Mouse (Mus musculus) liver, embryonic 14.5 days (tissue): ENCODE data around the gene Tas2r107. TPM values are rescaled to one million over a fixed set of nuclear protein-coding genes. Genes with fewer than 3 reads are reported as not detected.

ENCODE experiments used
- ATAC-seq: fragments of 200-750 bp; cut with Nextera tagmentation; 2 replicates; pipeline ENCODE4 v1.8.0; 2017; ENCODE audit warnings: moderate number of reproducible peaks, mild to moderate bottlenecking, moderate library complexity; ENCODE audit not compliant: insufficient read depth
- DNase-seq, 3 experiments: peaks; one replicate each; pipeline ENCODE4 v3.0.0-alpha.2; 2012 to 2013; ENCODE audit warnings: low read depth in 3 of 3, low spot score in 3 of 3
- H3K27ac ChIP-seq: fragments of 300-500 bp; sonication (generic); 2 replicates; pipeline ENCODE4 v1.5.1; 2014; ENCODE audit warnings: moderate library complexity, mild to moderate bottlenecking, control low read depth, inconsistent platforms
- H3K27me3 ChIP-seq: fragments of 300-500 bp; sonication (generic); 2 replicates; pipeline ENCODE4 v1.6.1; 2014; ENCODE audit warnings: mild to moderate bottlenecking, low read length, moderate library complexity; ENCODE audit not compliant: control insufficient read depth, insufficient read depth
- H3K36me3 ChIP-seq: fragments of 300-500 bp; sonication (generic); replicated peaks from 2 replicates; pipeline ENCODE4 v1.6.1; 2014; ENCODE audit warnings: low read depth; ENCODE audit not compliant: control insufficient read depth, insufficient read depth
- H3K4me1 ChIP-seq, 2 experiments: fragments of 200-500 bp in 1 of 2; fragments of 300-500 bp in 1 of 2; sonication (generic) in 1 of 2; replicated peaks; 2 replicates each; pipeline ENCODE4 v1.6.1; 2012 to 2014; ENCODE audit warnings: antibody characterized with exemption in 1 of 2, inconsistent platforms in 1 of 2, low read length in 1 of 2; ENCODE audit not compliant: control insufficient read depth in 2 of 2, insufficient read depth in 2 of 2
- H3K4me2 ChIP-seq: fragments of 300-500 bp; sonication (generic); 2 replicates; pipeline ENCODE4 v1.6.1; 2014; ENCODE audit warnings: low read depth, mild to moderate bottlenecking, control low read depth, moderate library complexity
- H3K4me3 ChIP-seq, 2 experiments: fragments of 200-500 bp in 1 of 2; fragments of 300-500 bp in 1 of 2; sonication (generic) in 1 of 2; 2 replicates each; pipeline ENCODE4 v1.5.1; 2012 to 2014; ENCODE audit warnings: low read depth in 2 of 2, low read length in 2 of 2, mild to moderate bottlenecking in 2 of 2, control low read depth in 1 of 2, inconsistent platforms in 1 of 2, moderate library complexity in 1 of 2; ENCODE audit not compliant: insufficient read depth in 1 of 2
- H3K9ac ChIP-seq: fragments of 300-500 bp; sonication (generic); replicated peaks from 2 replicates; pipeline ENCODE4 v1.6.1; 2014; ENCODE audit warnings: mild to moderate bottlenecking, control low read depth, moderate library complexity
- H3K9me3 ChIP-seq: fragments of 300-500 bp; sonication (generic); 2 replicates; pipeline ENCODE4 v1.6.1; 2016; ENCODE audit warnings: low read length, mixed read lengths; ENCODE audit not compliant: control insufficient read depth
- CTCF ChIP-seq: IDR thresholded peaks from 2 replicates; pipeline ENCODE4 v1.5.1; 2016; ENCODE audit warnings: antibody characterized with exemption, low read depth, control low read depth
- EP300 ChIP-seq: IDR thresholded peaks from 2 replicates; pipeline ENCODE4 v1.6.1; 2016; ENCODE audit warnings: antibody characterized with exemption, low read depth
- WGBS: fragments of 180-500 bp; shearing (Covaris S2); extraction: QIAGEN DNeasy Blood & Tissue Kit; methylation state at CpG from one replicate; pipeline ENCODE4 v1.1.7; 2014; ENCODE audit not compliant: insufficient replicate concordance; 5-methylcytosine and 5-hydroxymethylcytosine counted together
- polyA plus RNA-seq, 2 experiments: library from polyadenylated mRNA; depleted of rRNA in 1 of 2; stranded (reverse) in 1 of 2; unstranded in 1 of 2; fragments of >200 nt; fragmentation: Nextera tagmentation in 1 of 2; extraction: Ambion mirVana in 1 of 2; gene quantifications; 2 replicates each; pipeline versions ENCODE4 v1.2.1 to v1.2.3; 2012 to 2014

Gene Tas2r107
- polyA plus RNA-seq (2012; rRNA removed) (not detected in 2 replicates), polyA plus RNA-seq (2014; fragmentation: Nextera tagmentation; extraction: Ambion mirVana) (not detected in 2 replicates)

GRCm38 (mm10) chr6:131660049-131660448 is at the start of gene Tas2r107:
TSS of gene Tas2r107 (minus strand) at chr6:131660149.
- H3K36me3 ChIP-seq, result no peaks in the 10 kb centered on the region
- ATAC-seq (no peak), DNase-seq (no peak)
- no peak within 1 kb of the TSS for H3K4me2 ChIP-seq
- H3K9me3 ChIP-seq, result no peaks in the 10 kb centered on the region
- H3K27ac ChIP-seq, result no peak within 1 kb of the TSS
- H3K4me3 ChIP-seq, result no peak within 1 kb of the TSS
- no peak within 1 kb of the TSS for H3K9ac ChIP-seq
- H3K4me1 ChIP-seq, result no peaks in the 10 kb centered on the region
- no peaks in the 10 kb centered on the region for H3K27me3 ChIP-seq
- TF ChIP-seq CTCF (no peak), EP300 (no peak)

GRCm38 (mm10) chr6:131689963-131690362 is 30.0 kb upstream of the Tas2r107 start, which contains the start of gene Tas2r114:
TSS of gene Tas2r114 (minus strand) at chr6:131690063.
- H3K4me2 ChIP-seq, result no peak within 1 kb of the TSS
- no peak within 1 kb of the TSS for H3K27ac ChIP-seq
- TF ChIP-seq CTCF (no peak), EP300 (no peak)
- no peaks in the 10 kb centered on the region for H3K4me1 ChIP-seq
- no peaks in the 10 kb centered on the region for H3K9me3 ChIP-seq
- no peaks in the 10 kb centered on the region for H3K36me3 ChIP-seq
- ATAC-seq (no peak), DNase-seq (no peak)
- no peak within 1 kb of the TSS for H3K4me3 ChIP-seq
- H3K9ac ChIP-seq, result no peak within 1 kb of the TSS
- H3K27me3 ChIP-seq, result no peaks in the 10 kb centered on the region

DNA sequence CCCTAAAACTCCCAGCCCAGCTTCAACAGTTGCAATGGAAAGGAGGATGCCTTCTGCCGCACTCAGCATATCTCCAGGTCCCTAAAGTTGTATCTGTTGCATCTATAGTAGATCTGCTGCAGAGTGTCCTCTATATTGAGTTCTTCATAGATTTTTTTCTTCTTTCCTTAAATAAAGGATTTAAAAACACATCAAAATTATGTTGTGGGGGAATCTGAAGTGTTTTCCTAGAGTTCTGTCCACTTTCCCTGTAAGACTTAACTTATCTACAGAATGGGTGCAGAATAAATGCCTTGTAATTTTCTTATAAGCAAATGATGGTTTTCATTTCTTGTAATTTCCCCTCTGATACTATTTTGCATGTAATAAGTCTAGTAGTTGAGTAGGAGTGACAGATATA is 27.4 kb upstream of the Tas2r107 start, which contains the start of gene Tas2r105:
Tas2r105 (minus strand) TSS at position 101 of the 400 bp plus-strand sequence.
- no peak for DNase-seq
- no peak for ATAC-seq
- no peak within 1 kb of the TSS for H3K9ac ChIP-seq
- no peak within 1 kb of the TSS for H3K4me2 ChIP-seq
- H3K9me3 ChIP-seq, result no peaks in the 10 kb centered on the region
- 43% methylated on average over 1 of the region's 1 CpGs for WGBS
- H3K27me3 ChIP-seq, result no peaks in the 10 kb centered on the region
- H3K27ac ChIP-seq, result no peak within 1 kb of the TSS
- TF ChIP-seq CTCF, result no peak
- TF ChIP-seq EP300, result no peak
- H3K4me1 ChIP-seq, result no peaks in the 10 kb centered on the region
- H3K4me3 ChIP-seq, result no peak within 1 kb of the TSS
- H3K36me3 ChIP-seq, result no peaks in the 10 kb centered on the region

DNA sequence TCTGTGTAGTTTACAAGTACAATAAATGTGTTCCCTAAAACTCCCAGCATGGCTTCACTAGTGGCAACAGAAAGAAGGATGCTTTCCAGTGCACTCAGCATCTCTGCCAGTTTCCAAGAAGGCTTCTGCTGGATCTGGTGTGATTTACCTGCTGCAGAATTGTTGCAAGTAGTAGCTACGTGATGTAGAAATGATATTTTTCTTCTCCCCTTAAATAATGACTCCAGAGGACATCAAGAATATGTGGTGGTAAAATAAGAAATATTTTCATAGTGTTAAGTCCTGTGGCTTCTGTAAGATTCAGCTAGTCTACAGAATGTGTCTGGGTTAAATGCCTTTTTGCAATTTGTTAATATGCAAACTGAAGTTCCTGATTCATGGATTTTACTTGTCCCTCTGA is 25.7 kb upstream of the Tas2r107 start, which contains the start of gene Tas2r104:
Tas2r104 (minus strand) TSS at position 101 of the 400 bp plus-strand sequence.
- 47% methylated on average over 1 of the region's 1 CpGs for WGBS
- Histone ChIP-seq H3K4me2 (no peak within 1 kb of the TSS), H3K4me1 (no peaks in the 10 kb centered on the region), H3K4me3 (no peak within 1 kb of the TSS), H3K36me3 (no peaks in the 10 kb centered on the region), H3K27me3 (no peaks in the 10 kb centered on the region), H3K9ac (no peak within 1 kb of the TSS), H3K9me3 (no peaks in the 10 kb centered on the region), H3K27ac (no peak within 1 kb of the TSS)
- ATAC-seq (no peak), DNase-seq (no peak)
- TF ChIP-seq EP300 (no peak), CTCF (no peak)

- Histone ChIP-seq H3K9ac (no peak within 1 kb of the TSS), H3K4me2 (no peak within 1 kb of the TSS), H3K27ac (no peak within 1 kb of the TSS), H3K36me3 (no peaks in the 10 kb centered on the region), H3K4me3 (no peak within 1 kb of the TSS), H3K27me3 (no peaks in the 10 kb centered on the region), H3K4me1 (no peaks in the 10 kb centered on the region), H3K9me3 (no peaks in the 10 kb centered on the region; the same call in 1 of the 2 replicates)
- TF ChIP-seq EP300 (no peak), CTCF (no peak)
- WGBS, result 41% methylated on average over 3 of the region's 3 CpGs
- ATAC-seq (no peak), DNase-seq (no peak)
Measured at GRCm38 (mm10) chr6:131678786-131679185, 18.8 kb upstream of the Tas2r107 start, which contains the start of gene Tas2r106. TSS of gene Tas2r106 (minus strand) at chr6:131678886.
